Mouse (Mus musculus) frontal cortex, adult 2 months (tissue): Measurements from ENCODE around the gene Mapkap1. TPM values are rescaled to one million over a fixed set of nuclear protein-coding genes. Genes with fewer than 3 reads are reported as not detected.

Experiments used
- DNase-seq, 2 experiments: peaks; one replicate each; pipeline ENCODE4 v3.0.0; 2022; ENCODE audit warnings: low spot score in 1 of 2; ENCODE audit errors: extremely low spot score in 1 of 2
- polyA plus RNA-seq: library from polyadenylated mRNA; depleted of rRNA; stranded (reverse); fragments of >200 nt; gene quantifications from 2 replicates; pipeline ENCODE4 v1.2.3, GENCODE M21; 2012

The Mapkap1 gene
- polyA plus RNA-seq, 1 experiment = 58.1 TPM

DNA sequence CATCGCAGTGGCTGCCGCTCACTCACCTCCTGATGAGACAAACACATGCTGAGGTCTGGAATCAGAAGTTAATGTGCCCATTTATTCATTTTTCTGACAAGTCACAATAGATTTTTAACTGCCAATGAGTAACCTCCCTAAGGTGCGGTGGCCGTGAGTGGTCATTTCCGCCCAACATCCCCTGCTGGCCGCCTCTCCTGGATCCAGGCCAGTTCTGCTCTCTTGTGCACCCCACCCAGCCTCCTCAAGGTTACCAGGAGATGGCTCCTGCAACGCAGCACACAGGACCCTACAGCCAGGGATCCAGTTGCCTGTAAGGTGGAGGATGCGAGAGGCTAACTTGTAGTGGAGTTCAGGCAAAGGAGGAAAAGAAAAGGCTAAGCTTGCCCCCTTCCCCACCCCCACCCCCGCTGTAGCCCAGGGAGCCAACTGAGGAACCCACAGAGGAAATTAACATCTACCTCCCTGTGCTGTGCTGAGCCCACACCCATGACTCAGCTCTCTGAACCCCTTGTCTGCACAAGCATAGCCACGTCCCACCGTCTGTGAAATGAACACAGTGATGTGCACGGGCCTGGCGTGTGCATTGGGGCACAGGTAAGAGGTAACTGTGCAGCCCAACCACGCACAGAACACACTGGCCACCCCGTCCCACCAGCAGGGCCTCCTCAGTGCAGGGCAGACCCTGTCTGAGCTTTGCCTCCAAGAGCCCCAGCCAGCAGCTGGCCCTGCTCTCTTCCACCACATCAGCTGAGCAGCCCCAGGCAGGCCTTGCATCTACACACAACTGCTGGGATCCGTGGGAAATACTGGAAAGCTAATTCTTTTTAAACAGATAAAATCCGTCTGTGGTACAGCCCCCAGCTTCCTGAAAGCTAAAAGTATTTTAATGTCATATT is 221.0 kb downstream of the Mapkap1 start:
- peak in 1 of 2 experiments; percentile 20 for DNase-seq

DNA sequence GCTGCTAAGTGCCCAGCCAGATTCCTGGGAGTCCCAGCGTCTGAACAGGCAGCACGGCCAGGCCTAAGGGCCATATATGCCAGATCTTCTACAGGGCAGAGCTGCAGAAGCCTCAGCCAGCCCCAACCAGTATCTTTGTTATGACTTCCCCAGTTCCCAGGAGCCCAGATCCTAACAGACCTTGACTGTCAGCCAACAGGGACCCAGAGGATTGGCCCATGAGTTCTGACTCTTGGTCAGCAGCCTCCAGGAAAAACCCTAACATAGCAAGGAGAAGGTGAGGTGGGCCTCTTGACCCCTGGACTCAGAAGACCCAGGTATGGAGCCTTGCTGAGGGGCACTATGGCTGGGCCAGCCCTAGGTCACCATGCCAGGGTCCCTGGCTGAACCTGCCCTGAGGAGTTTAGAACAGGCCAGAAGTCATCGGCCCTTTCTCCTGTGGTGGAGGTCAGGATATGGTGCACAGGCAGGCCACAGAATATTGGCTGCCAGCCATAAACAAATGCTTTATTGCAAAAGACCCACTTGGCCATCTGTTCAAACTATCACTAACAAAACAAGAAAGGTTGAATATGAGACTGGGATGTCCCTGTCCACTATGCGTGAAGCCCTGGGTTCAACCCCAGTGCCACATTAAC is 222.5 kb downstream of the Mapkap1 start:
- DNase-seq = no peak

DNA sequence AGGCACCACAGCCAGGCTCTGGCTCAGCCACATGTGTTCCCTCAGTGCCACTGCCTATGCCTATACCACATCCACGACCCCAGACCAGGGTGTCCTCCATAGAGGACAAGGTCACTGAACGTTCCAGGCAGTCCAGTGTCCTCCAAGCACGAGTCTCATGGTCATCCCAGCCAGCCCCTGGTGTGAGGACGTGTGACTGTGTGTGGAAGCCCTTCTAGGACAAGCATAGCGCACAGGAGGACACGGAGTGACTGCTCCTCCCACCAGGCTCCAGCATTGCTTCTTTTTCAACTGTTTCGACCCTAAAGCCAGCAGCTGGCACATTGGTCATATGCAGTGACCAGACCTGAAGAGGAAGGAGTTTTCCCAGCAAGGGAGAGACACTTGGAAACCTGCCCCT is 223.2 kb downstream of the Mapkap1 start:
- no peak for DNase-seq

DNA sequence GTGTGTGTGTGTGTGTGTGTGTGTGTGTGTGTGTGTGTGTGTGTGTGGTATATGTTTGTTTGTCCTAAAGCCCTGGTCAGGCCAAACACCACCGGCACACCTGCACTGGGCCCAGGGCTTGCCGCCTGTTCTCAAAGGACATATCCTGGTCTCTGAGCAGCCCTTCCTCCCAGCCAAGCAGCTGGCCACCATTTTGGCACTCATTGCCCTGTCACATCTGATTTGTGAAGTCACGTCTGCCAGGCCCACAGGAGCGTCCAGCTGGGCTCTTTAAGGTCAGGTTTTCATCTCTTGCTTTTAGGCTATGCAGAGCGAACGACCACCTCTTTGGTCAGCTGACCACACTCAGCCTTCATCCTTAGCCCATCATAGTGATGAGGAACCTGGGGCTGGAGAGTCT is 223.9 kb downstream of the Mapkap1 start:
- DNase-seq = no peak

DNA sequence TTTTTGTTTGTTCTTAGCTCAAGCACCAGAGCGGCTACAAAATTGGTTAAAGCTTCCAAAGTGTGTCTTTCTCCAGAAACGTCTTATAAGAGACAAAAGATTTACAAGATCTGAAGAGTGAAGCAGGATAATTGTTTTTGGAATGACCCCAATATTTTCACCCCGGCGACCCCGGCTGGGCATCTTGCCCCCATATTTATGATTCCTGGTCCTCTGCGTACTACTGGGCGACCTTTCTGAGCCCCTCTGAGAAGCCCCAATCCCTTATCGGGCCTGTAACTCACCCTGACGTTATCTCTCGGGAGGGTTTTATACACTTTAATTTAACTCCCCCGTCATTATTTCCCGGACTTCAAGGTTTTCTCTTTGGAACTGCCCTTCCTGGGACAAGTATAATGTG is 225.5 kb downstream of the Mapkap1 start:
- no peak for DNase-seq

DNA sequence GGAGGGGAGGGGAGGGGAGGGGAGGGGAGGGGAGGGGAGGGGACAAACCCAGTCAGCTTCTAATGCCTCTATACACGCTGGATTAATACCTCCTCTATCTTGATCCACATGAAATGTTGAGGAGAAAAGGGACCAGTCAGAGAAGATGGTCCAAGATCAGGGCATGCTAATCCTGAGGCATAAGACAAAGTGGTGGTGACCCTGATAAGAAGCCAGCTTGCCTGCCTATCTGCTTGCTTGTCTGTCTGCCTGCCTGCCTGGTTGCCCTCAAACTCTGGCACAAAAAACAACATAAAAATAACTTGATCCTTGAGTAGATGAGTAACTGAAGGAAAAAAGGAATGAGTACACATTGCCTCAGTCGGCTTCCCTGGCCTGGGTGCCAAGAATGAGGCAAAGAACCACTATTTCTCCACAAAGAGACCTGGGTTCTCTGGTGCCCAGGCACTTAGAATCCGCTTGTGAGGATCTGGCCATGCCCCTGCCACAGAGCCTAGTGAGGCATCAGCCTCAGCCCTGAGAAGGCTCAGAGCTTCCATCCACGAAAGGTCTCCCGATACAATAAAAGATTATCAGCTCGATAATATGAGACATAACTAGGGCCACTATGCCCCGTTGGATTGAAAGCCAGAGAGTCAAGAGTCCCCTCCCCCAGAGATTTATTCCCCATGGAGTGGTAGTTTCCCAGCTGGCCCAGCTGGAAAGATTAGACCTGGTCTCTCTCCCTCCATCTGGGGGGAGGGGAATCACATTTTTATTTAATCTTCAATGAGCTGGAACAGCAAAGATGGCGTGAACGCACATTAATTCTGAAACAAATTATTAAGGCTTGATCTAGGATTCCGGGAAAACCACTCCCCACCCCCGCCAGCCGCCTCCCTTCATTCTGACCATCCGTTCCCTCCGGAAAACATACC is 228.9 kb downstream of the Mapkap1 start:
- DNase-seq = no peak

DNA sequence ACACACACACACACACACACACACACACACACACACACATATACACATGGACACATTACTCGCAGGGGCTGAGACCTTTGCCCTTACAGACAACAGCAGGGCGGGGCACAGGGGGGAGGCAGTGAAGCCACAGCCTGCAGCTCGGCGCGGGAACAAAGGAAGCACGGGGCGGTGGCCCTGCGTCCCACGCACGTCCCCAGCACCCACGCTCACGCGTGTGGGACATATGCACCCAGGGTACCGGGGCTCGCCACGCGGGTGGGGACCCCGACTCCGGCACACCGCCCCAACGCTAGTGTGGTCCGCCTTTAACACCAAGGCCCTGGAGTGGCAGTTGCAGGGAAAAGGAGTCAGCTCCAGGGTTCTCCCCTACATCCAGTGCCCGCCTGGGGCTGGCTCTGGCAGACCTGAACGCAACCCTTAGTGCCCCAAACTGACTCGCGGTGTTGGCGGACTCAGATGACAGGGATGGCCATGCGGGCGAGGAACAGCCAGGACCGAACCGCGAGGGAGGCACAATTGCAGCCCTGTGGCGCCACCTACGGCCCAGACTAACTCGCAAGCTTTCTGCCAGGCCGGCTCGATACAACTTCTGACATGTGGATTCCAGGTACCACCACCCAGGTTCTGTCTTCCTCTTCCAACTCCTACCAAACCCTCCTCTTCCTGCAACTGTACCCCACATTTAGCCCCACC is 232.5 kb downstream of the Mapkap1 start:
- DNase-seq = peak; percentile 40 to 90

DNA sequence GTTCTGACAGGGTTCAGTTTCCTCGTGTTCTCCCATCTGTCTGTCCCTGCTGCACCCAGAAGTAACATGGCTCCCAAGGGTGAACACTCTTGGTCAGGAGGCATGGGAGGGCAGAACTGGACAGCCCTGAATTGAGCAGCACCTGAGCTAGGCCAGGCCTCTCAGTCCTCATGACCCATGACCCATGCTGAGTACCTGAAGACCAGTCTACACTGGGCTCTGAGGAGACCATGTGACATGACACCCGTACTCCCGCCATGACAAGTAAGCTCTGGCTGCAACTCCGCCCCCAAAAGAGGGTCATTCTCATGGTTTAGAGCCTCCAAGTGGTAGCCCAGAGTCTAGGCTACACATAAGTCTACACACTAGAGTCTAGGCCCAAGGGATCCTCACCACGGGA is 233.2 kb downstream of the Mapkap1 start:
- no peak for DNase-seq

DNA sequence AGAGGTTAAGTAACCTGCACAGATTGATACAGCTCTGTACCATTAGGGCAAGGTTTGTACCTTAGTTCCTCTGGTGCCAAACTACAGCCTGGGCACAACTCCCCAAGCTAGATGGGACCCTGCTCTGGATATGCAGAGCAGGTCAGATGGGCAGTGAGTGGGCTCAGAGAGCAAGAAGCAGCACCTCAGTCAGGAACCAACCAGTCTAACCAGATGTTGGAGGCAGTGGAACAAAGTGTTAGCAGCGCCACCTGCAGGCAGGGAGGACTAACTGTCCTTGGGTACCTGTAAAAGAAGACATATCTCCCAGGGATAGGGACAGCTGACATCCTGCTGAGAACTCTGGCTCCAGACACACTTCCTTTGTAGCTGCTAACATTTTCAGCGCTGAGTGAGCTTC is 235.8 kb downstream of the Mapkap1 start:
- DNase-seq = no peak

DNA sequence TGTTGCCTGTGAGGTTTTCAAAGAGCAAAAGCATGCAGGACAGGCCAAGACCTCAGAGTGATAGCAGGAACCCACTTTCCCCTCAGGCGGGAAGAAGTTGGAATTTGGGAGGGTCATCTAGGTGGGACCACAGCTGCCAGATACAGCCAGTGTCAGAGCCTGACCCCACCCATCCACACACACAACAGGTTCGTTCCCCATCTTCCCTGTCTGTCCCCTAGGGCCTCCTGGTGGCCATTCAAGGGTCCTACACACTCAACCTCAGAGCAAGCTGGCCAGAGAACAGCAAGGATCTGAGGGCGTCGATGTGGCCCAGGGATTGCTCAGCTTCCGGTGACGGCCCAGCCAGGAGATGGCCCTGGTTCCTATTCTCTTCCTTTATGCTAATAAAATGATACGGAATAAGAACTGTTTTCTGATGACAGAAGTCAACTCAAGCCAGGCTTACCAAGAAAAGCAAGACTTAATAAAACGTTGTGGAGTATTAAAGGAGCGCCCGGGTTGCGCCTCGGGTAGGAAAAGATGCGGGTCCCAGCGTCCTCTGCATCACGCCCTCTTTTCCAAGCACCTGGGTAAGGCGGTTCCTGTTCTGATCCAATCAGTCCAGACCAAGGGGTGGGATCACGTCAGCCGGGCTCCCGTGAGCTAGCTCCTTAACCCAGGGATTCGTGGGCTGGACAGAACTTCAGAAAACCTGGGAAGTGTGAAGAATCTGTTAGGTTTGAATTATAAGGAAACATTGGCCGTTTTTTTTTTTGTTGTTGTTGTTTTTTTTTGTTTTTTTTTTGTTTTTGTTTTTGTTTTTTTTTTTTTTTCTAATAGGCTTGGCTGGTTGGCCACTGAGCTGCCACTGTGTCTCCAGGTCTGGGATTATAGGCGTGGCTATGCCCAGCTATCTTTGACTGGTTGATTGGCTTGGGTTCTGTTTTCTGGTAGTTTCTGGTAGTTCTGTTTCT is 238.3 kb downstream of the Mapkap1 start:
- DNase-seq = no peak

DNA sequence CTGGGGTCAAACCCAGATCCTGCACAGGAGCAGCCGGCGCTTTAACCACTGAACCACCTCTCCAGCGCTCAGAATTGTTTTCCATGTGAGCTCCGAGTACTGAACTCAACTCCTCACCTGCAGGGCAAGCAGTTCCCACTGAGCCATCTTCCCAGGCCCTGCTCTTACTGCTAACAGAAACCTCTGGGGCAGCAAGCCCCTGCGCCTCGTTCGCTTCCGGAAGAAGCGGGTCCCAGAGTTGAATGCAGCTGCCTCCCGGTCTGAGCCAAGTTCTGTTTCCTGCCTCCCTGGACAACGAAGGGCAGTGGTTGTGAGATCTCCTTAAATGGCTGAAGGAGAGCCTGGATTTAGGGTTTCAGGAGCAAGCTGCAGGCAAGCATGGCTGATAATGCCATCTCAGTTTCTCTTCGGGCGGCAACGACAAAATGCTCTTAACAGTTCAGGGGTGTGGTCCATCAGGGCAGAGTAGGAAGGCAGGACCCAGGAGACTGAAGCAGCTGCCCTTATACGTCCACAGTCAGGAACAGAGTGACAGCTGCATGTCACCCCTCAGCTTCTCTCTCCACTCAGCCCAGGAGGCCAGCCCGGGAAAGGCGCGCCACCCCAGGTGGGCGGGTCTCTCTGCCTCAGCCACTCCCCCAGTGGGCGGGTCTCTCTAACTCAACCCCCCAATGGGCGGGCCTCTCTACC is 239.4 kb downstream of the Mapkap1 start:
- DNase-seq = peak in 1 of 2 experiments; percentile 18

DNA sequence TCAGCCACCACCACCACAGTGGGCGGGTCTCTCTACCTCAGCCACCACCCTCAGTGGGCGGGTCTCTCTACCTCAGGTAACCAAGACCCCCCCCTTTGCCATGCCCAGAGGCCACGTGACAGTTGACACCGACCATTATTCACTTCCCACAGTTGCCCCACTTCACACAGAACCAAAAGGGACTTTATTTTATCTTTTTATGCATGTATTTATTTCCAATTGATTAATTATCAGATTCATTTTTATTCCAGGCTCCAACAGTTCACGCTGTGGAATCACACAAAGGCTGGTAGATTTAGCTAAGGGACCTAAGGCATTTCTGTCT is 239.9 kb downstream of the Mapkap1 start:
- no peak for DNase-seq

DNA sequence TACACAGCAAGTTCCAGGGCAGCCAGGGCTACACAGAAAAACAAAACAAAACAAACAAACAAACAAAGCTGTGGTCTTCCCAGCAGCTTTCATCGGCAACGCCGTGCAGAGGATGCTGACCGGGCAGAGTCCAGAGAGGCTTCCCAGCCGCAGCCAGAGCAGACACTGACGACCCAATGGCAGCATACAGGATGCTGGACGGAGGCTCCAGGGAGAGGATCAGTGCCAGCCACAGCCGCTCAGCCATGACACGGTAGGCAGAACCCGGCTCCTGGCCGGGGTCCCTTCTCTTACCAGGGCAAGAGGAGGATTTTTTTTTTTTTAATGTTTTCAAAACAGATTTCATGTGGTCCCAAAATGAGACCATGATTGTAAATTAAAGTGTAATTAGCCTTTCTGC is 240.8 kb downstream of the Mapkap1 start:
- no peak for DNase-seq

DNA sequence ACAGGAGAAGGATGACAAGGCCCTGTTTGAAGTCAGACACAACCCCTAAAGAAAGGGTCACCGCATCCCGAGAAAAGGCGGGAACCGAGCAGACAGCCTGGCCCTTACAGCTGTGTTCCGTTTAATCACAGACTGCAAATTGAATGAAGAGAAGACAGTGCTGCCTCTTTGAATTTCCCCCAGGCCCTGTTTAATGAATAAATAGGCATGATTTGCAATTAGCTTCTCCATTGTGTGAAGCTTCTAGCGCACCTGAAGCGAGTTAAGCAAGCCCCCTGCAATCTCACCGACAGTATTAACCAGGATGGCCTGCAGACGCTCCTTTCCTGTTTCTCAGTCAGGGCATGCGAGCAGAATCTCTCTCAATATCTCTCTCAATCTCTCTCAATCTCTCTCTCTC is 261.2 kb downstream of the Mapkap1 start:
- DNase-seq = no peak

DNA sequence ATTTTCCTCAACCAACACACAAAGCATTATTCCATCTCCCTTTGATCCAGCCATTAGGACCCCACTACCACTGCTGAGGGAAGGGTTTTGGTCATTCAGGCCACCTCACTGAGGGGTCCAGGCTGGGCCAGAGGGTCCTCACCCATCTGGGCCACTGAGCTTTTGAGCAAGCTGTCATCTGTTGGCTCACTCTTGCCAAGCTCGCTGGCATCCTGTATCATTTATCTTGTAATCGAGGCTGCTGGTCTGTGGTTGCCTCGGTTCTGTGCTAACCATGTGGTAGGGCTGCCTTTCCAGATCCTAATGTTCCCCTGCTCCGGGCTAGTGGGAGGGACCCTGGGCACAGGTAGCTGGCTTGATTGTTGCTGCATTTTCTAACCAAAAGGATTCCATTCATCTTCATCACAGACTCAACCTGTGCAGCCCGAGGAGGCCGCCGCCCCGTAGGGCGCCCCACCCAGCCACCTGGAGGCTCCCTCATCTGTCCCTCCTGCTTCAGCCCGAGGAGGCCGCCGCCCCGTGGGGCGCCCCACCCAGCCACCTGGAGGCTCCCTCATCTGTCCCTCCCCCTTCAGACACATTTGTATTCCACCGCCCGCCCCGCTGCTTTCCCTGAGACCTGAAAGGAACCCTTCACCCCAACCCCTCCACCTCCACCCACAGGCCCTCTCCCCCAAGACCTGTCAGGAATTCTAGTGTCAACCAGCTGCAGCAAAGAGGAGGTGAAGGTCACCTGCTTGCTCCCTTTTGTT is 262.0 kb downstream of the Mapkap1 start:
- DNase-seq = no peak

DNA sequence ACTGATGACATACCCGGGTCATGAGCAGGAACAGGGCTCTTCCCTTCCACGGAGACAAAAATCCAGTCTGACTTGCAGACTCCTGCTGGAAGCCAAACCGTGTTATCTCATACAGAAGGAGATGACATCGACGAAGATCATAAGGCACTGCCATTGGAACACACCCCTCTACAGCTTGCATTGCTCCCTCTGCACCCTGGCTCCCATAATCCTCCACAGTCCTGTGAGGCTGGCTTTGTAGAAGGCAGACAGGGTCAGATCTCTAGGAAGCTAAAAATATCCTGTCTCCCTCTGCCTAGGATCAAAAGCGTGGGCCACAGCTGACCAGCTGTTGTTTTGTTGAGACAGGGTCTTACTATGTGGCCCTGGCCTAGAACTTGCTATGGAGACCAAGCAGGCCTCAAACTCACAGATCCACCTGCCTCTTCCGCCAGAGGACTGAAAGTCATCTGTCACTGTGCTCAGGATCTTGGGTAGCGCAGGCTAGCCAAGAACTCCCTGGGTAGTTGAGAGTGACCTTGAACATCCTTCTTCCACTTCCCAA is 262.7 kb downstream of the Mapkap1 start:
- no peak for DNase-seq

DNA sequence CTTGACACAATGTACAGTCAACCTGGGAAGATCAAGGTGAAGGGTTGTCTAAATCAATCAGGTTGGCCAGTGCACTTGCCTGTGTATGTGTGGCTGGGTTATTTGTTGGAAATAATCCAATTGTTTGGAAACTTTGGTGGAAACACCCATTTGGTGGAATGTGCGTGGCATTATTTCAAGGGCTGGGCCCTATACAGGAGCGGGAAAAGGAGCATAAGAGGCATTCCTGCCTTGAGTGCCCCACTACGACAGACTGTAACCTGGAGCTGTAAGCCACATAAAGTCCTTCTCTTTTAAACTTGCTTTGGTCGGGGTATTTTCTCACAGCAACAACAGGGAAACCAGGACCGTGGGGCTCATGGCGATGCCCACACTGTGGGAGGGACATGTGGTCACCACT is 263.9 kb downstream of the Mapkap1 start:
- no peak for DNase-seq
